ENCODE assay signal across 33 mouse cellular contexts in the genomic region with DNA sequence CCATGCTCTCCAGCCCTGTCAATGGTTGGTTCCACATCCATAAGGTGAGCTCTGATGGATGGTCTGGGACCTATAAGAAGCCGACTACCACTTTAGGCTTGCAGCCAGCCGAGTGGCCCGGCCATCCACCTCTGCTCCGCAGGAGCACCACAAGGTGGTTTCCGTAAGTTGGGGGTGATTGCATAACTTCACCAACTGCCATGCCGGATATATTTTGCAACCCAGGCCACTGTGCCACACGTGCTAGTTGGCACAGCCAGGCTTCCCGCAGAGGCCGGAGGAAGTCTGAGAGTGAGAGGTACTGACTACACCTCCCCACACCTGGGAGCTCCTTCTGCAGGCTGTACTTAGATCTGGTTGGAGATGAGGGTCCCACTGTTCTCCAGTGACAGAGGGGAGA. TPM values are rescaled to one million over a fixed set of nuclear protein-coding genes. Genes with fewer than 3 reads are reported as not detected.
DNase-seq lines count a peak whose midpoint lies in the region; ATAC-seq and TF ChIP-seq lines count a peak whose summit lies in the region.
"Had no signal": no experiment of that assay in that cellular context is flagged by ENCODE, and none has a peak within 500 bp of the region (broad histone marks: within the 10 kb centered on the region; RNA-seq: fewer than 3 reads in every experiment).

No protein-coding gene starts in this region.

- no peaks in the 10 kb centered on the region for H3K9me3 ChIP-seq in midbrain, embryonic 10.5 days (replicated peaks)
- H3K9me3 ChIP-seq: forebrain, embryonic 13.5 days; heart, embryonic 10.5 days; heart, embryonic 13.5 days; hindbrain, embryonic 13.5 days; intestine, embryonic 15.5 days had no signal

- H3K27me3 ChIP-seq in cerebellum, adult 2 months (ENCODE audit: control insufficient read depth, insufficient read depth, low read length) = no peaks in the 10 kb centered on the region
- H3K27me3 ChIP-seq in midbrain, embryonic 10.5 days (ENCODE audit: low read depth, poor library complexity, severe bottlenecking) = 0 out of 2 replicates have a peak, but pooled peaks cover 3% of the 10 kb centered on the region
- H3K27me3 ChIP-seq: forebrain, embryonic 13.5 days; heart, embryonic 13.5 days; hindbrain, embryonic 13.5 days; intestine, embryonic 15.5 days had no signal

- peak; percentile 97 for ATAC-seq in granulocyte monocyte progenitor cell, adult 5-6 weeks (replicated peaks; ENCODE audit: poor library complexity, severe bottlenecking)
- peak; percentile 96 for ATAC-seq in megakaryocyte progenitor cell, adult 5-6 weeks (replicated peaks; ENCODE audit: poor library complexity)
- ATAC-seq: activated CD4-positive, CD25-positive, alpha-beta regulatory T cell, adult 4 months; forebrain, embryonic 13.5 days; forebrain, postnatal 0 days; hindbrain, embryonic 16.5 days; intestine, embryonic 15.5 days had no signal

- DNase-seq in lung, adult 18-20 months = peak; percentile 24 to 47
- no peak for DNase-seq in lung, postnatal 36 days
- no peak for DNase-seq in B cell, adult 2 months
- no peak for DNase-seq in cerebellum, adult 2 months
- DNase-seq in midbrain, embryonic 10.5 days (ENCODE audit: low spot score) = no peak
- DNase-seq: adrenal gland, adult 8-10 months; cerebellum, adult 11 months; cerebellum, adult 8-10 months; cerebellum, postnatal 10 days; cerebellum, postnatal 36 days; forebrain, postnatal 0 days; gastrocnemius, adult 2 months; gastrocnemius, postnatal 14 days; heart, adult 2 months; heart, postnatal 14 days; heart, postnatal 4 days had no signal

- no peak for TF ChIP-seq POLR2A in cerebellum, adult 2 months (IDR thresholded peaks at IDR 0.05; ENCODE audit: borderline replicate concordance, insufficient read depth, low read length)

- 88% methylated on average over 9 of the region's 9 CpGs for WGBS in cerebellum, adult 2 months
- WGBS in midbrain, embryonic 10.5 days = 95% methylated on average over 9 of the region's 9 CpGs

- H3K4me1 ChIP-seq in cerebellum, adult 2 months (ENCODE audit: control insufficient read depth, insufficient read depth, low read length) = no peaks in the 10 kb centered on the region
- peaks cover 9% of the 10 kb centered on the region for H3K4me1 ChIP-seq in midbrain, embryonic 10.5 days
- H3K4me1 ChIP-seq: forebrain, embryonic 13.5 days; heart, embryonic 10.5 days; heart, embryonic 13.5 days; hindbrain, embryonic 13.5 days; intestine, embryonic 15.5 days had no signal

- TF ChIP-seq CTCF in cerebellum, adult 2 months (IDR thresholded peaks at IDR 0.05; ENCODE audit: borderline replicate concordance, insufficient read depth, low read depth, low read length) = no peak

- H3K4me3 ChIP-seq in cerebellum, adult 2 months (replicated peaks; ENCODE audit: insufficient read depth, low read depth, low read length) = no peak overlapping the region
- no peak overlapping the region for H3K4me3 ChIP-seq in midbrain, embryonic 10.5 days
- H3K4me3 ChIP-seq: forebrain, embryonic 10.5 days; forebrain, embryonic 13.5 days; gastrocnemius, adult 2 months; heart, adult 2 months; heart, embryonic 10.5 days; heart, embryonic 13.5 days; hindbrain, embryonic 13.5 days; intestine, embryonic 15.5 days had no signal

- no peaks in the 10 kb centered on the region for H3K36me3 ChIP-seq in midbrain, embryonic 10.5 days
- H3K36me3 ChIP-seq: forebrain, embryonic 10.5 days; heart, embryonic 10.5 days; heart, embryonic 13.5 days; hindbrain, embryonic 13.5 days; intestine, embryonic 15.5 days had no signal

- no peak overlapping the region for H3K27ac ChIP-seq in cerebellum, adult 2 months (ENCODE audit: insufficient read depth, low read length)
- H3K27ac ChIP-seq in midbrain, embryonic 10.5 days (replicated peaks) = no peak overlapping the region
- H3K27ac ChIP-seq: forebrain, embryonic 10.5 days; forebrain, embryonic 13.5 days; gastrocnemius, adult 2 months; heart, adult 2 months; heart, embryonic 10.5 days; heart, embryonic 13.5 days; hindbrain, embryonic 13.5 days; intestine, embryonic 15.5 days had no signal

RNA-seq across cellular contexts. Expression of a gene that starts 27.6 kb away (rescaled TPM):
- total RNA-seq in granulocyte monocyte progenitor cell, adult 5-6 weeks (2014; fragmentation: Nextera tagmentation) = 21.0 and 27.1 TPM in 2 replicates
- total RNA-seq in granulocyte monocyte progenitor cell, adult 5-6 weeks (2017) = 3.2 and 6.4 TPM in 2 replicates
- 11.2 and 19.8 TPM in 2 replicates for total RNA-seq in megakaryocyte progenitor cell, adult 5-6 weeks (2015)
- 6.0 and 10.1 TPM in 2 replicates for total RNA-seq in megakaryocyte progenitor cell, adult 5-6 weeks (2017)
- polyA plus RNA-seq in cerebellum, adult 2 months (2012; rRNA removed) = 6.4 and 6.6 TPM in 2 replicates
- 19.3 and 36.1 TPM in 2 replicates for polyA plus RNA-seq in midbrain, embryonic 10.5 days (2016; fragmentation: Nextera tagmentation; extraction: Ambion mirVana)
- polyA plus RNA-seq: activated CD4-positive, CD25-positive, alpha-beta regulatory T cell, adult 4 months had no signal

RNA-seq across cellular contexts. Expression of a gene that starts 56.0 kb away (rescaled TPM):
- total RNA-seq in granulocyte monocyte progenitor cell, adult 5-6 weeks (2014; fragmentation: Nextera tagmentation) = not detected in 2 replicates
- not detected in 2 replicates for total RNA-seq in granulocyte monocyte progenitor cell, adult 5-6 weeks (2017)
- not detected in 2 replicates for total RNA-seq in megakaryocyte progenitor cell, adult 5-6 weeks (2015)
- total RNA-seq in megakaryocyte progenitor cell, adult 5-6 weeks (2017) = not detected in 2 replicates
- polyA plus RNA-seq in cerebellum, adult 2 months (2012; rRNA removed) = not detected in 2 replicates
- not detected in 2 replicates for polyA plus RNA-seq in midbrain, embryonic 10.5 days (2016; fragmentation: Nextera tagmentation; extraction: Ambion mirVana)
- total RNA-seq: adrenal gland, adult 8-10 months; adrenal gland, postnatal 4 days; ES-E14; forebrain, postnatal 0 days; gastrocnemius, adult 2 months; gastrocnemius, postnatal 14 days; gastrocnemius, postnatal 4 days; heart, adult 2 months; heart, postnatal 14 days; heart, postnatal 4 days had no signal
- polyA plus RNA-seq: activated CD4-positive, CD25-positive, alpha-beta regulatory T cell, adult 4 months; embryonic facial prominence, embryonic 11.5 days; embryonic facial prominence, embryonic 14.5 days; forebrain, embryonic 10.5 days; forebrain, embryonic 13.5 days; forebrain, postnatal 0 days; frontal cortex, adult 2 months; heart, embryonic 10.5 days; heart, embryonic 13.5 days; heart, embryonic 16.5 days; hindbrain, embryonic 13.5 days; hindbrain, embryonic 16.5 days; intestine, embryonic 15.5 days had no signal

Comparison
In these comparisons a context has a peak if more than half of its experiments do, and no peak if none do; other contexts are left out.
1. DNase-seq: peak in lung, adult 18-20 months (2 of 2); none in lung, postnatal 36 days (single experiment), B cell, adult 2 months (0 of 2), cerebellum, adult 2 months (0 of 2) and midbrain, embryonic 10.5 days (single experiment).